Mouse (Mus musculus) right cerebral cortex, postnatal 36 days (tissue): ENCODE data around the gene Slc17a8.
"Not testable (repeated sequence)": the region's sequence is repeated elsewhere in the genome, so short reads cannot be mapped to it uniquely, and the experiment has no call there.

Experiments
- DNase-seq, 2 experiments: peaks; one replicate each; pipeline ENCODE4 v3.0.0; 2022; ENCODE audit warnings: low spot score in 2 of 2, mixed read lengths in 1 of 2

Gene Slc17a8

DNA sequence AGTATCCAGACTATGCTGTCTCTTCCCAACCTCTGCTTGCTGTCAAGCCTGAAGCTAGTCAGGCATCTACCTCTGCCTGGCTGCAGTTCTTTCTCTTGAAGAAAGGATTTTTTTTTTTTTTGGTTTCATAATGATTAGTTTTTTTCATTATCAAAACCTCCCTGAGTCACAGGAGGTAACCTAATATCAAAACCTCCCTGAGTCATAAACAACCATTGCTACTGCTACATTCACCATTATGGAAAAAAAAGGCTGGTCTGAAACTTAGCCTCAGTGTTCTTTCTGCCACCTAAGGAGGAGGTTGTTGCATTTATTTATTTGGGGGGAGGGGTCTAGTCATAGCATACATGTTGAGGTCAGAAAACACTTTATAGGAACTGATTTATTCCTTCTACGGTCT, 31.2 kb downstream of the Slc17a8 start:
- DNase-seq = no peak

DNA sequence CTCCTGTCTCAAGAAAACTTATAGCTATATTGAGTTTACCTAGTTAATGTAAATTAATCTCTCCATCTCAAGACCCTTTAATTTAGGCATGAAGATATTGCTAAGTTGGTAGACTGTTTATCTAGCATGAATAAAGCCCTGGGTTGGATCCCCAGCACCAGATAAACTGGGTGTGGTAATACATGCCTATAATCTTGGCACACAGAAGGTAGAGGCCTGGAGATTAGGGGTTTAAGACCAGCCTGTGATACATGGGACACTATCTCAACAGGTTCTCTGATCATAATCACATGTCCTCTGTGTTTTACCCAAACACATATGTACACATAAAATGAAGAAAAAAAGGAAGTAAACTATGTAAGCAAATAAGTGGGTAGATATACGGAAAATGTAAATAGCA, 32.3 kb downstream of the Slc17a8 start:
- DNase-seq = no peak

DNA sequence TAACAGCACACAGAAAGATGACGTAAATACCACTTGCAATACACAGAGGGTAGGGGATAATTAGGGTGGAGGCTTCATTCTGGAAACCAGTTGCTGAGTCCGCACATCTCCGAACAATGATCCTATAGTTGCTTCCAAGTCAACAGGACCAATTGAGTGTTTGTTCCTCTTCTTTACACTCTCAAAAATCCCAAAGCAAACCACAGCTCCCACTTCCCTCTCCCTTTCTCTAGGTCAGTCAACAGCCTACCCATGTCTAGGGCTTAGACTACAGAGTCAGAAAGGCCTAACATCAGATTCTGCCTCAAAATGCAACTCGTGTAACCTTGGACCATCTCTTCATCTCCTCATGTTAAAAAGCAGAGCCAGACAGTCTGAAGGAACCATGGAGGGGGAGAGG, 36.3 kb downstream of the Slc17a8 start:
- DNase-seq = no peak

GRCm38 (mm10) chr10:89578801-89579200, 42.3 kb downstream of the Slc17a8 start:
- no peak for DNase-seq

DNA sequence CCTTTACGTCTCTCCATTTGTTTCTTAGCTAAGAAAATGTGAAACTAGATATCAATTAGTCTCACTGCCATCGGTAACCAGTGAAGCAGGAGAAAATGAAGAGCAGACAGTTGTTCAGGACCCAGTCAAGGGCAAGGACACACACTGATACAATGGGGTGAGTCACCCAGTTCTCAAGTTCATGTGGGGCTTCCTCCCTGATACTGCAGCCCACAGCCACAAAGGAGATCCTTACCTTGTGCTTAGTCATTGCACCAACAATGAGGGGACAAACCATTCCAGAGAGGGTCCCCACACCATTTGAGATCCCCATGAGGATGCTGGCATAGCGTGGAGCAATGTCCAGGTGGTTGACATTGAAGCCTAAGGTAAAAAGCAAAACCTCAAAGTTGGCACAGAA, 43.4 kb downstream of the Slc17a8 start:
- DNase-seq = no peak

- DNase-seq = no peak
Observed at GRCm38 (mm10) chr10:89573421-89573820, 47.6 kb downstream of the Slc17a8 start.

GRCm38 (mm10) chr10:89572946-89573345, 48.1 kb downstream of the Slc17a8 start:
- no peak for DNase-seq

- DNase-seq = no peak
Observed at GRCm38 (mm10) chr10:89567391-89567790, 53.7 kb downstream of the Slc17a8 start.

DNA sequence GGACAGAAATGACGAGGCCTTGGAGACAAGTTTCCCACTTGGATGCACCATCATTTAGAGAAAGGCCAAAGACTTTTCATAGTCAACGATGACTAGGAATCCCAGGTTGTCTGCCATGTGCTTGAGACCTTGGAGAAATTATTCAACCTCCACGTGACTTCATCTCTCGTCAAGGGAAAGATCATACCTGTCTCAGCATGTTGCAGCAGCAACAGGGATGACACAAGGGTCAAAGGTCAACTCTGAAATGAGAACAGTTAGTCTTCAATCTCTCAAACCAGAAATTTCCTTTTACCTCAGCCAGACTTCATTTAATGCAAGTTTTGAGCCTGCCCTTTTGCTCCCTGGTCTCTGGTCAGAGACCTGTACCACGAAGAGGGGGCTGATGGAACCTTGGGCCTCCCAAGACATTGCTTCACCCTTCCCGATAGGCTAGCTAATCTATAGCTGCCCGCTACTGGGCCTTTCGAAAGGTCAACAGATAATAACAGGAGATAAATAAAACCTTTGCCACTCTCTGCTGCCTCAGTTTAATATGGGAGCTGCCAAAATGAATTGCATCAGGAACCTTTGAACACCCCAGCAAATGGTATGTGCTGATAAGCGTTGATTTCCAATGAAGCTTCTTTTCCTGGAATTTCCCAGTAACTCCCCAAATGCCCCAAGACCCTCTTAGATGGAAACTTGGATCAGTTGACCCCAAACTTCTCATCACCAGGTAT, 55.6 kb downstream of the Slc17a8 start:
- no peak for DNase-seq

DNA sequence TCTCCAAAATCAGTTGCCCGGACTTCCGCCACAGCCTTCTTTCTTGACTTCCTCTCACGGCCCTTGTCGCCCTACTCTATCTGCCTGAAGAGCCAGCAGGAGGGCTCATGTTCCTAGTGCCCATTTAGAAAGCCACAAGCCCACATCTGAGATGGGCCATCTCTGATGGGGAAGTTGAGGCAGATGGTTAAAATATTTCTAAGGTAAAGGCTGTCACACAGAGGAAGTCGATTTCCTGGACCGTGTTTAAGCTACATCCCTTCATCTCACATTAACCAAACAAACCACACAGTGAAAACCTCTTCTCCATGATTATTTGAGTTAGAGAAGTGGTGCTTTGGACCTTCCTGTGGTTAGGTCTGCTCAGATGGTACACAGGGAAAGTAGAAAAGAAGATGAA, 58.9 kb downstream of the Slc17a8 start:
- no peak for DNase-seq

GRCm38 (mm10) chr10:89559351-89559750, 61.7 kb downstream of the Slc17a8 start:
- DNase-seq = no peak

GRCm38 (mm10) chr10:89554885-89555284, 66.2 kb downstream of the Slc17a8 start:
- not testable (repeated sequence) for DNase-seq

DNA sequence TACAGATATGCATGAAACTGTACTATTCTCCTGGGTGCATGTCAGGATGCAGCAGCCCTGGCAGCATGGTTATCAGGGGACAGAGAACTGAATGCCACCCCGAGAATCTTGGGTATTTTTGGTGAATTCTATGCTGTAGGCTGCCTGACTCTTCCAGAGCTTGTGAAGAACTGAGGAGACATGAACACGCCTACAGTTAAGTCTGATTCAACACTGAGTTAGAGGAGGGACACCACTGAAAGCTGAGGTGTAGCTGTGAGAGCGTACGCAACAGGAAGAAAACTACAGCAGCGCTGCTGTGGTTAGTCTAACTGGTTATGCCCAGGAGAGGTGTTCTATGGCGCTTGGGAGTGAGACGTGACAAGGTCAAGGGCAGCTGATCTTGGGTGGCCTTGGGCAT, 67.2 kb downstream of the Slc17a8 start:
- peak in 1 of 2 experiments; percentile 12 for DNase-seq

DNA sequence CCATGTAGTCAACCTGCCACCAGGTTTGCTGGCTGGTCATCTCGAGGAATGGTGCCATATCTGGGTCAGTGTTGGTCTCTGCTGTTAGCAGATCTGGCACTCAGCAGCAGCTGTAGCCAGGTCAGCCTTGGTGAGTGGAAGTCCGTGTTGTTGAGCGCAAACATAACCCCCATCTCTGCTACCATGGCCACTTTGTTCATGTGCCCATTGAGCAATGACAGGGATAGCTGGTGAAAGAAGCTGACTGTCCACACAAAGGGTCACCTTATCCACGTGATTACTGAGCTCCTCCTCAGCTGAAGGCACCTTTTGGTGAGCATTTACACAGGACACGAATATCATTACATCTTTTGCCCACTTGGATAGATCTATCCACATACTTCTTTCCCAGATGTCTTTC, 68.0 kb downstream of the Slc17a8 start:
- DNase-seq = no peak

- no peak for DNase-seq
Observed at GRCm38 (mm10) chr10:89551657-89552056, 69.4 kb downstream of the Slc17a8 start.

- DNase-seq = no peak
Observed at GRCm38 (mm10) chr10:89548028-89548427, 73.0 kb downstream of the Slc17a8 start.

GRCm38 (mm10) chr10:89546989-89547388, 74.1 kb downstream of the Slc17a8 start:
- DNase-seq = no peak

GRCm38 (mm10) chr10:89543867-89544266, 77.2 kb downstream of the Slc17a8 start:
- DNase-seq = no peak

- no peak for DNase-seq
Observed at GRCm38 (mm10) chr10:89542321-89542720, 78.7 kb downstream of the Slc17a8 start.

DNA sequence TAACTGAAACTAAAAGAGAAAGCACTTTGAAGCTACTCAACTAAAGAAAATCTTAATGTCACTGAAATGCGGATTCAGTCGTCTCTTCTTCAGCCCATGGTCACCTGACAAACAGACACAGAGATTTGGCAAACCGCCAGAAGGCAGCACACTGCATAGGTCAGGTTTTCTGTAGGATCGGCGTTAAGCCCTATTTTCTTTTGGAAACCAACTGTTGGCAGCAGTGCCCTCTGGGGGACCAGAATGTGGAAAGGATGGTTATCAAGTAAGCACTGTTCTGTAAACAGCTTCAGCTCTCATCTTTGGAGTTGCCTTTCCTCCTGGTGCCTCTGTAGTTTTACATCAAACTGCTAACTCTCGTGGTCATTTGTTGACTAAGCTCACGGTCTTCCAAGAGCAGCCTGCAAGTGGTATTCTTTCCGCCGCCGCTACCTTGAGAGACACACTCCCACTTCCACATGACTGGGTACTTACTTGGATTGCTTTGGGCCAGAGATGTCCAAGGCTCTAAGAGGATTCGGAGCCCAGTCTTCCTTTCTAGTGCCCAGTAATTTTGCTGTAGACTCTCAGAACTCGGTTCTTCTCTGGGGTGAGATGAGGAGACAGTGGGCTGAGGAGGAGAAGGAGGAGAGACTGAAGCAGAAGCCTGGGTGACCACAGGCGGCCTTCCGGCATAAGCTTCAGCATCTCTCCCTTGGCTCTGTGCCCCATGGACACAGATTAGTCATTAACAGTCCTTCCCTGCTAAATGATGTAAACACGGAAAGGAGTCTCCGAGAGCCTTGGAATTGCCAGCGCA, 87.9 kb downstream of the Slc17a8 start, which contains the start of gene Nr1h4:
Nr1h4 (minus strand) TSS at position 657 of the 799 bp plus-strand sequence.
- DNase-seq = no peak

DNA sequence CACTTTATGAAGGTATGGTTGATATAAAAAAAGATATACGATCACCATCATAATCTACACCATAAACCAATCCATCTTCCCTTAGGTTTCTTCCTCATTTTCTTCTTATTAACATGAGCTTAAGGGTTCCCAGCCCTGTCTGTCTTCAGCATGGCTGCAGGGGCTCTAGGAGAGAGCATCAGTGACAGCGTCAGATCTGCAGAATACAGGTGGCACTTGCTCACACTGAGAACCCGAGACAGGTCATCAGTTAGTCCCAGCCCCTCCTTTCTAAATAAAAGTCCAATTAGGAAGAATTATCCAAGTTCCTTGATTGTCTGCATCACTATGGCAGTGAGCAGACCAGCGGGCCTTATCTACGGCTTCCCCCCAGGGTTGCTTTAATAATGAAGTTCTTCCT, 88.6 kb downstream of the Slc17a8 start:
- no peak for DNase-seq

DNA sequence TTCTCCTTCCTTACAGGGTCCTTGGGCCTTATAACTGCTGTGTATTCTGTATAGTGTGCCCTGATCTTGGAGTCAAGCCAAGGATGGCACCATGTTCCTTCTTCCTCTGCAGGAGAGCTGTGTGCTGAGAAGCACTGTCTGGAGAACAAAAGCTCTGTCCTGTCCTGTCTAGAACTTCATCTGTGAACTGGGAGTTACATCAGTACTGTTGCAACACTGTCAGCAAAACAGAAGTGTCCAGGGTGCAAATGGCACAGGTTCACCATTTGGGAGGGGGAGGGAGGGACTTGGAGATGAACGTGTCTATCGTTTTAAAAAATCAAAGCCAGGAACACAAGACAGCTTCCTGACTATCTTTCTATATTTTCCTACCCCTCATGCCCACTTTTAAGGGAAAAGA, 89.1 kb downstream of the Slc17a8 start:
- DNase-seq = no peak

GRCm38 (mm10) chr10:89531194-89531634, 89.8 kb downstream of the Slc17a8 start:
- no peak for DNase-seq
